Mouse (Mus musculus) layer of hippocampus, adult 11-12 months (tissue): ENCODE results near the gene Ccdc40.
"Not testable (repeated sequence)": the region's sequence is repeated elsewhere in the genome, so short reads cannot be mapped to it uniquely, and the experiment has no call there.

ENCODE experiments used
- DNase-seq: peaks from one replicate; pipeline ENCODE4 v3.0.0; 2022; ENCODE audit warnings: low spot score

The Ccdc40 gene

GRCm38 (mm10) chr11:119237007-119237406 lies 8.6 kb downstream of the Ccdc40 start:
- DNase-seq: no peak

- DNase-seq: no peak
Measured at GRCm38 (mm10) chr11:119237568-119238304, 9.4 kb downstream of the Ccdc40 start.

DNA sequence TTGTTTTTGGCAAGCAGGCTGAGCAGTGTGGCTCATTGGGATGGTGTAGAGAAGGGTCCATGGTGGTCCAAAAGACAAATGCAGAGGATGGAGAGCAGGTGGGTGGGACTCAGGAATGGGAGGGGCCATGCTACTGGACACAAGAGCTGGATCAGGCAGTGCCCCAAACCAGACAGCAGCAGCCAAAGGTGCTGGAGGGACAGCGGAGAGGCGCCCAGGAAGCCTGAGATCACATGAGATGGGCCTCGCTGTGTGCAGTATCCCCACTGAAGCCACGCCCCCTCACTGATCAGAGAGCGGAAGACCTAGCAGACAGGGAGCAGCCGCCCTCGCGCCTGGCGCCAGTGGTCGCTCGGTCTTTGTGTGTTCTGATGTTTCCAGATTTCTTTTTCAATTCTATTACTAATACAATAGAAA lies 9.9 kb downstream of the Ccdc40 start:
- DNase-seq: no peak

DNA sequence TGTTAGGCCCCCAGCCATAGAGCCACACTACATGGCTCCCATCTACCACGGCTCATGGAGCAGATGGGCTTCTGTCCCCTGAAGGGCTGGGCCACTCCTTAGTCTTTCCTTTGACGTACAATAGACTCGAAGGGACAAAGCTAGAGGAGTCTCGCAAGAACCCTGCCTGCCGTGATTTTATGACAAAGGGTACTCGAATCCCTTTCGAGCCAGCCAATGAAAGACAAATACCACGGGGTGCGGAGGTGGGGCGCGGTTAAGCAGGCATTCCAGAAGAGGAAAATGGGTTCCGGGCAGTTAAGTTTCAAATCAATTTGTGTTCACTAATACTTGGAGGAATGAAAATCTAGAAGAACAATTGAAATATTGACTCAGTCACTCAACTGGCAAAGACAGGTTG lies 11.1 kb downstream of the Ccdc40 start:
- no peak for DNase-seq

DNA sequence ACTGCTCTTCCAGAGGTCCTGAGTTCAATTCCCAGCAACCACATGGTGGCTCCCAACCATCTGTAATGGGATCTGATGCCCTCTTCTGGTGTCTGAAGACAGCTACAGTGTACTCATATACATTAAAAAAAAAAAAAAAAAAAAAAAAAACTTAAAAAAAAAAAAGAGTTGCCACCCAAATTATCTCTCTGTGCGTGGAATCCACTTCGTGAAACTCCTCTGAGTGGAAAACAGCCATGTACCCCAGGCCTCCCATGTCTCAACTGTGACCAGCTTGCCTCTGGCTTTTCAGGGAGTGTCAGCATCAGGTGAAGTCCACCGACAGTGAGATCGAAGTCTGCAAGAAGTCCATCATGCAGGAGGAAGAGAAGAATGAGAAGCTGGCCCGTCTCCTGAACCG lies 17.2 kb downstream of the Ccdc40 start:
- not testable (repeated sequence) for DNase-seq

DNA sequence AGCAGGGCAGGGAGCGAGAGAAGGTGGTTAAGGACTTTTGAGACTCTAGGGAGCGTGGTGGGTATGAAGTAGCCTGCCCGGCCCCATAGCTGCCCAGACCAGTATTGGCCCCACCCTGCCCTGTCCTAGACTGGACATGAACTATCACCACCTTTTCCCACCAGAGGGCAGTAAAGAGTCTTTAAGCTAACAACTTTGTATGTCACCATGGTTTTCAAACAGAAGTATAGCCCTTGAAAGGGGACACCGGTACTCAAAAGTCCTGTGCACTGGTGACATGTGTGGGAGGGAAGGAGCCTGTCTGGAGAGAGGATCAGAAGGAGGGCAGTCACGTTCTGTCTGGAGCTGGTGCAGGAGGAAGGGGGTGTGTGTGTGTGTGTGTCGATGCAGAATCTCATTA lies 20.6 kb downstream of the Ccdc40 start:
- DNase-seq: peak; percentile 72

- DNase-seq: no peak
Measured at GRCm38 (mm10) chr11:119250998-119251397, 22.6 kb downstream of the Ccdc40 start.

DNA sequence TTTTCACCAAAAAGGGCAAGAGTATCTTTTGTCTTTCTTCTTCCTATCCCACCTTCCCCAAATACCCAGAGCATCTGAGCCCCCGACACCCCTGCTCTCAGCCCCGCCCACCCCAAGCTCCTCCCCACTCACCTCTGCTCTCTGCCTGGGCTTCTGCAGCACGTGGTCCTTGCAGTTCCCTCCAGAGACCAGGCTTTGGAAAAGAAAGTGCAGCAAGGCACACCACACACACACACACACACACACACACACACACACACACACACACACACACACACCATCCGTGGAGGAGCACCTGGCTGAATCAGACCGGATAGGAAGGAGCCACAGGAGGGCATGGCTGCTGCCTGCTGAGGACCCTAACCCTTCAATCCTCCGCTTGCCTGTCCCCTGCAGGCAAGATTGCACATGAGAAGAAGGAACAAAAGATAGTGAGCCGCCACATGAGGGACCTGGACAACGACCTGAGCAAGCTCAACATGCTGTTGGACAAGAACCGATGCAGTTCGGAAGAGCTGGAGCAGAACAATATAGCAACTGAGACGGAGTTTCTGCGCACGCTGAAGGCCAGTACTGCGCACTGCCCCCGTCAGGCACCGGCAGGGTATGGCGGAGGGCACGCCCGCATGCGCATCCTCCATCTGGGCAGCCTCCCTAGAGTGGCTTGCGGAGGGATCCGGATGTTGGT lies 24.6 kb downstream of the Ccdc40 start:
- no peak for DNase-seq

GRCm38 (mm10) chr11:119256557-119256956 lies 28.2 kb downstream of the Ccdc40 start:
- not testable (repeated sequence) for DNase-seq

- DNase-seq: no peak
Measured at GRCm38 (mm10) chr11:119258216-119258571, 29.8 kb downstream of the Ccdc40 start.

GRCm38 (mm10) chr11:119258572-119259322 lies 30.4 kb downstream of the Ccdc40 start:
- peak; percentile 73 for DNase-seq

- no peak for DNase-seq
Measured at GRCm38 (mm10) chr11:119259977-119260376, 31.6 kb downstream of the Ccdc40 start.

DNA sequence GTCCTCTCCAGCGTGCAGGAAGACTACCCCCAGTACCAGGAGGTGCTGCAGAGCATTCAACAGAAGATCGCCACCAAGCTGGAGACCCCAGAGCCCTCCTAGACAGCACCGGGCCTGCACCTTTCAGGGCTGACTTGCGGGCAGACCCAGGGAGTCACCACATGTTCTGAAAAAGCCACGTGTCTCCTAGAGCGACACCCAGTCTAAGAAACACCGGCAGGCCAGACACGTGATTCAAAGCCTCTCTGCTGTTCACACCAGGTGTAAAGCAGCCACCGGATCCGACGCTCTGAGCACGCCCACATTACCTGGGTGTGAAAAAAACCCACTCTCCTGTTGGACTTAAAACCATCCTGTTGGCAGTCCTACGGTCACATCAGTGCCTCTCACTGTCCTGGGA lies 36.0 kb downstream of the Ccdc40 start:
- no peak for DNase-seq

DNA sequence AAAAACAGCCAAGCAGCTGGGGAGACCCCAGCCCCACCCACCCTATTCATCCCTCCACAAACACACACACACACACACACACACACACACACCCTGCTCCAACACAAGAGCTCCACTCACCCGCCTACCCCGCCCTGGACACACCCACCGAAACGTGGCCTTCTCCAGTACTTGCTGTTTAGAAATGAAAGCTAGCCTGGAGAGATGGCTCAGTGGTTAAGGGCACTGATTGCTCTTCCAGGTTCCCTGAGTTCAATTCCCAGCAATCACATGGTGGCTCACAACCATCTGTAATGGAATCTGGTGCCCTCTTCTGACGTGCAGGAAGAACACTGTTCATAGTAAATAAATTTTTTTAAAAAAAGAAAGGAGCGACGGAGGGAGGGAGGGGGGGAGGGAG lies 37.4 kb downstream of the Ccdc40 start:
- no peak for DNase-seq

GRCm38 (mm10) chr11:119267241-119267674 lies 38.9 kb downstream of the Ccdc40 start:
- DNase-seq: peak; percentile 35

DNA sequence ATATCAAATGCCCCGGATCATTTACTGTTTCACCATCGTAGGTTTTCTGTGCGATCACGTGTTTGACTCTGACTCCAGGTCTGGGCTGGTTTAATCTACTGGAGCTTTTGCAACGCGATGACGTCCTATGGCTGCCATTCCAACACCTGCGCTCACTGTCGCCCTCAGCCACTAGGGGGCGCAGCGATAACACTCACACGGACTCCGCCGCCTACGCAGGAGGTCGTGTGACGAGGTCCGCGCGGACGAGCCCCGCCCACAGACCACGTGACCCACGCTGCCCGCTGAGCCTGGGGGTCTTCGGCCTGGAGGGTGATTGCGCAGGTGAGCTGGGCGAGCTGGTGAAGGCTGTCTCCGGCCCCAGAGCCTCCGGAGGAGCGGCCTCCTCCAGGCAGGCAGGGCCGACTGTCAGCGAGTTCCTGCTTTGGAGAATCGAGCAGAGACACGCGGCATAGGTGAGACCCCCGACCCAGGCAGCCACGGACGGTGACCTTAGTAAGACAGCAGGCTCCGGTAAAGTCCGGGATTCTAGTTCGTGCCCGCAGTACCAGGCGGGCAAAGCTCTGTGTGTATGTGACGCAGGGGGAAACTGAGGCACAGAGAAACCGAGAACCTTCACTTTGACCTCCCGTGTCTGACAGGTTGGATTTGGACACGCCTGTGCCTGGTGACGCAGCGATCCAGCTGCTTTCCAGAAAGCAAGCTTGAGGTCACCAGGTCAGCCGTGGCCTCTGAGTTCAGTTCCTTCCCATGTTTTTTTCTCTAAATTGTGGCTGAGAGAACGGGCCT lies 39.6 kb downstream of the Ccdc40 start, which contains the start of gene Gaa:
TSS of gene Gaa (plus strand) at position 120 of the 789 bp plus-strand sequence.
- peak; percentile 99 for DNase-seq

GRCm38 (mm10) chr11:119268557-119269195 lies 40.3 kb downstream of the Ccdc40 start:
- peak; percentile 63 for DNase-seq

DNA sequence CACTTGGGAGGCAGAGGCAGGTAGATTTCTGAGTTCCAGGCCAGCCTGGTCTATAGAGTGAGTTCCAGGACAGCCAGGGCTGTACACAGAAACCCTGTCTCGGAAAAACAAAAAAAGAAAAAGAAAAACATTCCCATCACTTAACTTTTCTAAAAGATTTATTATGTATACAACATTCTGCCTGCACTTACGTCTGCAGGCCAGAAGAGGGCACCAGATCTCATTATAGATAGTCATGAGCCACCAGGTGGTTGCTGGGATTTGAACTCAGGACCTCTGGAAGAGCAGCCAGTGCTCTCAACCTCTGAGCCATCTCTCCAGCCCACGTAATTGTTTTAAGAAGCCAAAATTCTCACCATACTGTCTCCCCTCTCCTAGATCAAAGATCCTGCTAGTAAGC lies 44.1 kb downstream of the Ccdc40 start:
- DNase-seq: not testable (repeated sequence)

DNA sequence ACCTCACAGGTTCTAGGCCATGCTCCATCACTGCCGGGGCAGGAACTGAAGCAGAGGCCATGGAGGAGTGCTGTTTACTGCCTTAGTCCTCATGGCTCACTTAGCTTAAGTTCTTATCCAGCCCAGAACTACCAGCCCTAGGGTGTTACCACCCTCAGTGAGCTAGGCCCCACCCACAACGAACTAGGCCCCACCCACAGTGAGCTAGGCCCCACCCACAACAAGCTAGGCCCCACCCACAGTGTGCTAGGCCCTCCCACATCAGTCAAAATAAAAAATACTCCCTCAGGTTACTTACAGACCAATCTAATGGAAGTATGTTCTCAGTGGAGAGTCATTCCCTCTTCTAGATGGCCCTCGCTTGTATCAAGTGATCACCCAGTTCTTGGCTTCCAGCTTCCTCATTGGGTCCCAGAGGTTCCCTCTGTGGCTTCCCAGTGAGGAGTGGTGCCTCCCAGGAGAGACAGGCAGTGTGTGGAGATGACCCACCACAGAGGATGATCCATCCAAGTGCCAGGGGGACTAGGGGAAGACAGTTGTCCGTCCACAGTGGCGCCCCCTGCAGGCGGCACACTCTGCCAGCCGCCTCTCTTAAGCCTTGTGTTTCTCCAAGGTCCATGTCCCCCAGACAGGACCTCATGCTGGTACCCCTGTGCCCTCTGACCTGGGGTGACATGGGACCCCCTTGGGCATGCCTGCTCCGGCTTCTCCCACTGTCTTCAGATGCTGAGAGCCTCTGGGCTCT lies 45.0 kb downstream of the Ccdc40 start:
- no peak for DNase-seq

GRCm38 (mm10) chr11:119281030-119281429 lies 52.7 kb downstream of the Ccdc40 start:
- no peak for DNase-seq
